Mouse (Mus musculus) intestine, embryonic 14.5 days (tissue): ENCODE results near the gene Baiap2l1. TPM values are rescaled to one million over a fixed set of nuclear protein-coding genes. Genes with fewer than 3 reads are reported as not detected.

Experiments used
- ATAC-seq: fragments of 200-750 bp; cut with Nextera tagmentation; replicated peaks from 2 replicates; pipeline ENCODE4 v1.8.0; 2017; ENCODE audit warnings: low read depth, moderate number of reproducible peaks, moderate TSS enrichment, moderate library complexity; ENCODE audit not compliant: low FRiP score, low TSS enrichment
- DNase-seq: peaks from one replicate; pipeline ENCODE4 v3.0.0-alpha.2; 2018; ENCODE audit warnings: low spot score
- H3K27ac ChIP-seq: fragments of 300-500 bp; sonication (generic); 2 replicates; pipeline ENCODE4 v1.5.1; 2014; ENCODE audit warnings: low read depth, mild to moderate bottlenecking, control low read depth
- H3K27me3 ChIP-seq: fragments of 300-500 bp; sonication (generic); replicated peaks from 2 replicates; pipeline ENCODE4 v1.6.1; 2014; ENCODE audit warnings: low read length, control low read depth; ENCODE audit not compliant: control insufficient read depth, insufficient read depth
- H3K36me3 ChIP-seq: fragments of 300-500 bp; sonication (generic); 2 replicates; pipeline ENCODE4 v1.6.1; 2014; ENCODE audit warnings: low read length, control low read depth; ENCODE audit not compliant: control insufficient read depth, insufficient read depth
- H3K4me1 ChIP-seq: fragments of 300-500 bp; sonication (generic); replicated peaks from 2 replicates; pipeline ENCODE4 v1.6.1; 2014; ENCODE audit warnings: low read length, control low read depth, mixed read lengths; ENCODE audit not compliant: control insufficient read depth, insufficient read depth
- H3K4me2 ChIP-seq: fragments of 300-500 bp; sonication (generic); 2 replicates; pipeline ENCODE4 v1.6.1; 2014; ENCODE audit warnings: low read length
- H3K4me3 ChIP-seq: fragments of 300-500 bp; sonication (generic); 2 replicates; pipeline ENCODE4 v1.5.1; 2014; ENCODE audit warnings: low read depth, low read length, control low read depth, mixed read lengths
- H3K9ac ChIP-seq: fragments of 300-500 bp; sonication (generic); 2 replicates; pipeline ENCODE4 v1.6.1; 2014; ENCODE audit warnings: mild to moderate bottlenecking, low read length
- H3K9me3 ChIP-seq: fragments of 300-500 bp; sonication (generic); 2 replicates; pipeline ENCODE4 v1.6.1; 2016; ENCODE audit warnings: low read length, control low read depth; ENCODE audit not compliant: control insufficient read depth
- WGBS: fragments of 180-500 bp; shearing (Covaris S2); extraction: QIAGEN DNeasy Blood & Tissue Kit; methylation state at CpG from one replicate; pipeline ENCODE4 v1.1.7; 2014; 5-methylcytosine and 5-hydroxymethylcytosine counted together
- polyA plus RNA-seq: library from polyadenylated mRNA; unstranded; fragments of >200 nt; fragmentation: Nextera tagmentation; extraction: Ambion mirVana; gene quantifications from 2 replicates; pipeline ENCODE4 v1.2.1, GENCODE M21; 2014

Baiap2l1 gene
- polyA plus RNA-seq, 1 experiment from 2014 or later: 16.7 TPM

DNA sequence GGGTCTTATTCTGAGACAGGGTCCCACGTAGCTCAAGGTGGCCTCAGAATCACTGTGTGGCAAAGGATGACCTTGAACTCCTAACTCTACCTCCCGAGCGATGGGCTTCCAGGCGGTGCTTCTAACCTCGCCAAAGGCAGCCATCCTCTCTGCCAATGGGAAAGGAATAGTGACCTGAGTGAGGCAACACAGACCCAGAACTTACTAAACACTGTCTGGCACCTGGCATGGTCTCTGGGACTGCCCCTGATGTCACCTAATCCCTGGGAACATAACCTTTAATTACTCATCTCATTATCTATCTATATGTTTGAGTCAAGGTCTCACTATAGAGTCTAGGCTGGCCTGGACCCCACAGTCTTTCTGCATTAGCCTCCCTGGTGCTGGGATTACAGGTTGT lies 138.0 kb downstream of the Baiap2l1 start:
- DNase-seq (no peak), ATAC-seq (no peak)
- no peak overlapping the region for H3K9ac ChIP-seq
- no peaks in the 10 kb centered on the region for H3K9me3 ChIP-seq
- 0 out of 2 replicates have a peak, but pooled peaks cover 1% of the 10 kb centered on the region for H3K27me3 ChIP-seq
- no peak overlapping the region for H3K27ac ChIP-seq
- peaks cover 13% of the 10 kb centered on the region for H3K4me1 ChIP-seq
- WGBS: 91% methylated on average over 5 of the region's 5 CpGs
- no peak overlapping the region for H3K4me2 ChIP-seq
- H3K4me3 ChIP-seq: no peak overlapping the region
- 0 out of 2 replicates have a peak, but pooled peaks cover 3% of the 10 kb centered on the region for H3K36me3 ChIP-seq

DNA sequence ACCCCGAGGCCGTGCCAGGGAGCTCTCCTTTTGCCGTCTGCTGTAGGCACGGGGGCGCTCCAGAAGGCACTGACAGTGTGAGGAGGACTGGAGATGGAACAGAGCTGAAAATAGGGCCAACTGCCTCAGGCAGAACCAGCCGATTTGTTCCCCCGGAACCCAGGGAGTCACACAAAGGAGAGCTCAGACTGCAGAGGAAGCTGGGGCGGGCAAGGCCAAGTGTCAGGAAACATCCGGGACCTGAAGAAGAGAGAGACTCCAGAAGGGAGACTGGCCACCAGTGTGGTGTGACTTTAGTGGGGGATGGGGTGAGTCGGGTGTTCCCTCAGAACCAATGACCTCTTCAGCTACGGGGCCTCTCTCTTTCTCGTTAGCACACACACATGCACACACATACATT lies 138.6 kb downstream of the Baiap2l1 start:
- DNase-seq (no peak), ATAC-seq (no peak)
- H3K9me3 ChIP-seq: no peaks in the 10 kb centered on the region
- no peak overlapping the region for H3K4me3 ChIP-seq
- no peaks in the 10 kb centered on the region for H3K27me3 ChIP-seq
- H3K36me3 ChIP-seq: 0 out of 2 replicates have a peak, but pooled peaks cover 3% of the 10 kb centered on the region
- no peak overlapping the region for H3K27ac ChIP-seq
- peaks cover 11% of the 10 kb centered on the region for H3K4me1 ChIP-seq
- no peak overlapping the region for H3K4me2 ChIP-seq
- 78% methylated on average over 12 of the region's 12 CpGs for WGBS
- no peak overlapping the region for H3K9ac ChIP-seq

DNA sequence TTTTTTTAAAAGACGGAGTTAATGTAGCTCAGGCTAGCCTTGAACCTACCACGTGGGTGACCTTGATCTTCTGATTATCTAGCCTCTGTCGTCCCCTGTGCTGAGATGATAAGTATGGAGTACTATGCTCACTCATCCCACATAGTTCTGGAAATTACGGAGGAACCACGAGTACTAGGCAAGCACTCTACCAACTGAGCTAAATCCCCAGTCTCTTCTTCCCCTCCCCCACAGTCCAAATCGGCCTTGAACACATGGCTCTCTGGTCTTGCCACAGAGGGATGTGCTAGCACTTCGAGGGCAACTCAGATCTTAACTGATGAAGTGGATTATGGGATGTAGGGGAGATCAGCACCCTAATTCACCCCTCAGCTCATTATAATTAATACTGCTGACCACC lies 139.9 kb downstream of the Baiap2l1 start:
- 86% methylated on average over 7 of the region's 7 CpGs for WGBS
- no peak overlapping the region for H3K9ac ChIP-seq
- no peak for DNase-seq
- H3K4me3 ChIP-seq: no peak overlapping the region
- H3K4me1 ChIP-seq: peaks cover 7% of the 10 kb centered on the region
- no peaks in the 10 kb centered on the region for H3K9me3 ChIP-seq
- H3K27ac ChIP-seq: no peak overlapping the region
- H3K4me2 ChIP-seq: no peak overlapping the region
- ATAC-seq: no peak
- peaks cover 12% of the 10 kb centered on the region; the same call in 1 of the 2 replicates for H3K36me3 ChIP-seq
- no peaks in the 10 kb centered on the region for H3K27me3 ChIP-seq

DNA sequence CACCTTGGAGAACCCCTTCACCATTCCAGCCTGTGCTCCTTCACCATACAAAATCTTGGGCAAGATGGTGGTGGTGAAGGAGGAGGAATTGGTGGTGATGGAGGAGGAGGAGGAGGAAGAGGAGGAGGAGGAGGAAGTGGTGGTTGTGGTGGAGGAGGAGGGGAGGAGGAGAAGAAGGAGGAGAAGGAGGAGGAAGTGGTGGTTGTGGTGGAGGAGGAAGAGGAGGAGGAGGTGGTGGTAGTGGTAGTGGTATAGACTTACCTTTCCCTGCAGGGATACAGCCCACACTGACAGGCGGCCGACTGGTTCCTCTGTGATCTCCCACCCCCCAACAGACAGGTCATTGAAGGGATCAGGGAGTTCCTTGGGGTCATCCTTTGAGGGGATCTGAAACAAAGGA lies 141.9 kb downstream of the Baiap2l1 start:
- no peak for ATAC-seq
- no peaks in the 10 kb centered on the region for H3K27me3 ChIP-seq
- H3K9ac ChIP-seq: no peak overlapping the region
- 89% methylated on average over 2 of the region's 2 CpGs for WGBS
- H3K4me2 ChIP-seq: no peak overlapping the region
- H3K27ac ChIP-seq: no peak overlapping the region
- H3K36me3 ChIP-seq: peaks cover 22% of the 10 kb centered on the region
- H3K9me3 ChIP-seq: no peaks in the 10 kb centered on the region
- no peak overlapping the region for H3K4me3 ChIP-seq
- no peak for DNase-seq
- H3K4me1 ChIP-seq: no peaks in the 10 kb centered on the region

Other genes with a start within 250 kb of the Baiap2l1 start
- 0.19 and 3.9 TPM in 2 replicates for gene Bhlha15, start 167.8 kb downstream of the Baiap2l1 start, polyA plus RNA-seq
- gene Tecpr1, start 134.5 kb downstream of the Baiap2l1 start, polyA plus RNA-seq: 18.9 and 19.4 TPM in 2 replicates
- gene Bri3, start 113.7 kb downstream of the Baiap2l1 start, polyA plus RNA-seq: 103 and 118 TPM in 2 replicates
- gene Nptx2, start 187.8 kb upstream of the Baiap2l1 start, polyA plus RNA-seq: 3.3 and 3.6 TPM in 2 replicates